Mouse (Mus musculus) ES-E14 (cell line): ENCODE results near the gene Misp.

Experiments used
- CHD2 ChIP-seq: IDR thresholded peaks from 2 replicates; pipeline ENCODE4 v1.6.1; 2014; ENCODE audit warnings: mild to moderate bottlenecking, low read depth, low read length, inconsistent platforms
- MAFK ChIP-seq: IDR thresholded peaks from 2 replicates; pipeline ENCODE4 v1.6.1; 2014; ENCODE audit warnings: mild to moderate bottlenecking, low read depth, low read length, inconsistent platforms; ENCODE audit not compliant: insufficient read depth
- ZNF384 ChIP-seq: IDR thresholded peaks from 2 replicates; pipeline ENCODE4 v1.6.1; 2012; ENCODE audit warnings: low read depth, low read length, inconsistent platforms

GRCm38 (mm10) chr10:79855558-79856184 is 34.9 kb downstream of the Misp start:
- TF ChIP-seq CHD2, result no peak
- TF ChIP-seq MAFK, result no peak
- TF ChIP-seq ZNF384, result no peak
